Mouse (Mus musculus) olfactory bulb, adult 2 months (tissue): ENCODE measurements around the gene Rsu1.

Experiments
- CTCF ChIP-seq: fragments of 200-500 bp; IDR thresholded peaks from 2 replicates; pipeline ENCODE4 v1.5.1; 2012; ENCODE audit warnings: low read depth, mild to moderate bottlenecking, low read length, moderate library complexity; ENCODE audit not compliant: insufficient read depth
- POLR2A ChIP-seq: fragments of 200-500 bp; IDR thresholded peaks from 2 replicates; pipeline ENCODE4 v1.6.1; 2012; ENCODE audit warnings: mild to moderate bottlenecking, low read depth, low read length, moderate library complexity; ENCODE audit not compliant: insufficient read depth

GRCm38 (mm10) chr2:13220141-13220540 lies 51.1 kb downstream of the Rsu1 start:
- TF ChIP-seq CTCF = no peak
- TF ChIP-seq POLR2A = no peak
